ENCODE assay signal across 14 mouse cellular contexts in genomic region chr3:153806773-153807443, GRCm38 (mm10). TPM values are rescaled to one million over a fixed set of nuclear protein-coding genes. Genes with fewer than 3 reads are reported as not detected.
A peak's percentile ranks its signal among the peaks of the same experiment; 100 is the strongest.
DNase-seq lines count a peak whose midpoint lies in the region; ATAC-seq lines count a peak whose summit lies in the region.
"Had no signal": no experiment of that assay in that cellular context is flagged by ENCODE, and none has a peak within 500 bp of the region (broad histone marks: within the 10 kb centered on the region; RNA-seq: fewer than 3 reads in every experiment).

No protein-coding gene starts in this region.

- H3K27ac ChIP-seq in neural tube, embryonic 11.5 days (ENCODE audit: low read depth, low read length) = no peak overlapping the region
- peak overlapping the region; percentile 90 for H3K27ac ChIP-seq in liver, embryonic 15.5 days (replicated peaks)
- no peak overlapping the region for H3K27ac ChIP-seq in stomach, embryonic 16.5 days (ENCODE audit: low read length)
- H3K27ac ChIP-seq: embryonic facial prominence, embryonic 15.5 days; gastrocnemius, adult 2 months; lung, embryonic 15.5 days had no signal

- ATAC-seq in cerebellum, adult (ENCODE audit: insufficient number of reproducible peaks, low FRiP score, low TSS enrichment) = 0 out of 2 replicates have a peak, but pooled peaks have one; percentile 16
- ATAC-seq in neural tube, embryonic 11.5 days (ENCODE audit: insufficient read depth, low FRiP score, low TSS enrichment) = peak; percentile 24; the same call in 1 of the 2 replicates
- 0 out of 2 replicates have a peak, but pooled peaks have one; percentile 11 for ATAC-seq in liver, embryonic 15.5 days (ENCODE audit: insufficient read depth)
- ATAC-seq in stomach, embryonic 16.5 days (ENCODE audit: insufficient read depth, low FRiP score) = peak; percentile 29; the same call in 1 of the 2 replicates

- H3K36me3 ChIP-seq in neural tube, embryonic 11.5 days (ENCODE audit: control insufficient read depth, insufficient read depth, low read length) = no peaks in the 10 kb centered on the region
- H3K36me3 ChIP-seq in liver, embryonic 15.5 days (replicated peaks) = no peaks in the 10 kb centered on the region
- no peaks in the 10 kb centered on the region for H3K36me3 ChIP-seq in stomach, embryonic 16.5 days (ENCODE audit: control insufficient read depth, insufficient read depth, low read length)
- H3K36me3 ChIP-seq: embryonic facial prominence, embryonic 15.5 days; lung, embryonic 15.5 days had no signal

- peaks cover 4% of the 10 kb centered on the region; the same call in 1 of the 2 replicates for H3K4me1 ChIP-seq in neural tube, embryonic 11.5 days (ENCODE audit: control insufficient read depth, insufficient read depth, low read length)
- peaks cover 68% of the 10 kb centered on the region for H3K4me1 ChIP-seq in liver, embryonic 15.5 days (replicated peaks)
- 0 out of 2 replicates have a peak, but pooled peaks cover 10% of the 10 kb centered on the region for H3K4me1 ChIP-seq in stomach, embryonic 16.5 days (ENCODE audit: control insufficient read depth, insufficient read depth, low read length)

- no peaks in the 10 kb centered on the region for H3K27me3 ChIP-seq in neural tube, embryonic 11.5 days (ENCODE audit: control insufficient read depth, insufficient read depth, low read length)
- no peaks in the 10 kb centered on the region for H3K27me3 ChIP-seq in liver, embryonic 15.5 days
- no peaks in the 10 kb centered on the region for H3K27me3 ChIP-seq in stomach, embryonic 16.5 days (ENCODE audit: control insufficient read depth, insufficient read depth, low read length)
- H3K27me3 ChIP-seq: embryonic facial prominence, embryonic 15.5 days; lung, embryonic 15.5 days had no signal

- H3K9ac ChIP-seq in neural tube, embryonic 11.5 days (ENCODE audit: low read length) = no peak overlapping the region
- peak overlapping the region; percentile 28; the same call in 1 of the 2 replicates for H3K9ac ChIP-seq in liver, embryonic 15.5 days
- no peak overlapping the region for H3K9ac ChIP-seq in stomach, embryonic 16.5 days (ENCODE audit: low read length)
- H3K9ac ChIP-seq: embryonic facial prominence, embryonic 15.5 days; lung, embryonic 15.5 days had no signal

- no peaks in the 10 kb centered on the region for H3K9me3 ChIP-seq in neural tube, embryonic 11.5 days (ENCODE audit: control insufficient read depth, low read length)
- no peaks in the 10 kb centered on the region for H3K9me3 ChIP-seq in liver, embryonic 15.5 days (replicated peaks)
- no peaks in the 10 kb centered on the region for H3K9me3 ChIP-seq in stomach, embryonic 16.5 days (replicated peaks; ENCODE audit: control insufficient read depth, low read length)
- H3K9me3 ChIP-seq: embryonic facial prominence, embryonic 15.5 days; lung, embryonic 15.5 days had no signal

- H3K4me3 ChIP-seq in neural tube, embryonic 11.5 days (ENCODE audit: low read depth, low read length) = no peak overlapping the region
- no peak overlapping the region for H3K4me3 ChIP-seq in liver, embryonic 15.5 days (replicated peaks)
- H3K4me3 ChIP-seq in stomach, embryonic 16.5 days (replicated peaks; ENCODE audit: low read length) = no peak overlapping the region
- H3K4me3 ChIP-seq: embryonic facial prominence, embryonic 15.5 days; gastrocnemius, adult 2 months; lung, embryonic 15.5 days had no signal

- intact Hi-C loops in gastrocnemius, postnatal 36 days (cut with DNase I) = loop anchor here (5.0 kb wide), 1 partner anchor 150 kb away; no protein-coding TSS in a partner anchor

- WGBS in neural tube, embryonic 11.5 days = 89% methylated on average over 9 of the region's 9 CpGs
- WGBS in liver, embryonic 15.5 days (ENCODE audit: insufficient replicate concordance) = 80% methylated on average over 9 of the region's 9 CpGs
- 87% methylated on average over 9 of the region's 9 CpGs for WGBS in stomach, embryonic 16.5 days

- no peak for DNase-seq in cerebellum, postnatal 14 days
- DNase-seq in neural tube, embryonic 11.5 days (ENCODE audit: low spot score) = no peak
- no peak for DNase-seq in neural tube, embryonic 10.5 days (ENCODE audit: extremely low spot score, low spot score)
- no peak for DNase-seq in gastrocnemius, postnatal 36 days
- no peak for DNase-seq in embryo, embryonic 9.5 days (ENCODE audit: extremely low spot score)

- H3K4me2 ChIP-seq in neural tube, embryonic 11.5 days (ENCODE audit: low read depth) = no peak overlapping the region
- 0 out of 2 replicates have a peak overlapping the region, but pooled peaks have one; percentile 56 for H3K4me2 ChIP-seq in liver, embryonic 15.5 days
- H3K4me2 ChIP-seq in stomach, embryonic 16.5 days (ENCODE audit: low read depth, low read length) = no peak overlapping the region

RNA-seq across cellular contexts. Expression of gene Asb17, which starts 37.1 kb away (rescaled TPM):
- 0.44 TPM in 1 of 2 replicates, not detected in the other for polyA plus RNA-seq in neural tube, embryonic 11.5 days (2014; fragmentation: Nextera tagmentation; extraction: Ambion mirVana)
- polyA plus RNA-seq in liver, embryonic 15.5 days (2015; fragmentation: Nextera tagmentation; extraction: Ambion mirVana) = 2.6 and 3.0 TPM in 2 replicates
- 0.42 and 0.74 TPM in 2 replicates for polyA plus RNA-seq in stomach, embryonic 16.5 days (2015; fragmentation: Nextera tagmentation; extraction: Ambion mirVana)
- not detected for total RNA-seq in gastrocnemius, postnatal 36 days (2021)
- total RNA-seq: adrenal gland, postnatal 25 days; neutrophil, adult 5-6 weeks had no signal
- polyA plus RNA-seq: inflammation-experienced regulatory T-cells, adult 6 months had no signal
